Comparison of ENCODE assay signal across 8 mouse cellular contexts in the genomic region with DNA sequence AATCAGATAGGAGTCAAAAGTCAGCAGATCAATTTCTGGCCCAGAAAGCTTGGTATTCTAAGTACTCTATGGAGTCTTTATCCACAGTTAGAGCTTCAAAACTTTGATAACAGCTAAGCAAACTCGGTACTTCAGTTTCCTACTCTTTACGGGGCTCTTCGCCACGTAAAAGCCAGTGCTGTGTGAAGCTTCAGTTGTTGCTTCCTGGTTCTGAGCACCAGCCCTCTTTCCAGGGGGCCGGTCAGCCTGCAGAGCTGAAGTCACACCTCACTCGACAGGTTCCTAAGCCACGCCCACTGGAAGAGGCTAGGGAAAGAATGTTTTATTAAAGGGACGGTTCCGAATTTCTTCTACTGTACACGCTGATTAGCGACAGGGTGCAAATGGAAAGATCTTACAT. TPM values are rescaled to one million over a fixed set of nuclear protein-coding genes. Genes with fewer than 3 reads are reported as not detected.
DNase-seq lines count a peak whose midpoint lies in the region; ATAC-seq and TF ChIP-seq lines count a peak whose summit lies in the region.

No protein-coding gene starts in this region.

- no peak overlapping the region for H3K4me3 ChIP-seq in hindbrain, embryonic 12.5 days
- H3K4me3 ChIP-seq in left cerebral cortex, adult 2 months = no peak overlapping the region
- no peak overlapping the region for H3K4me3 ChIP-seq in cerebellum, adult 2 months (replicated peaks; ENCODE audit: insufficient read depth, low read depth, low read length)

- TF ChIP-seq CTCF in left cerebral cortex, adult 2 months (IDR thresholded peaks at IDR 0.05) = no peak
- TF ChIP-seq CTCF in cerebellum, adult 2 months (IDR thresholded peaks at IDR 0.05; ENCODE audit: borderline replicate concordance, insufficient read depth, low read depth, low read length) = no peak

- H3K9me3 ChIP-seq in hindbrain, embryonic 12.5 days (replicated peaks) = no peaks in the 10 kb centered on the region

- no peak overlapping the region for H3K27ac ChIP-seq in hindbrain, embryonic 12.5 days
- H3K27ac ChIP-seq in left cerebral cortex, adult 2 months = no peak overlapping the region
- no peak overlapping the region for H3K27ac ChIP-seq in cerebellum, adult 2 months (ENCODE audit: insufficient read depth, low read length)

- no peaks in the 10 kb centered on the region for H3K36me3 ChIP-seq in hindbrain, embryonic 12.5 days

- peak; percentile 73 for DNase-seq in R1 (ENCODE audit: low read depth, low spot score)
- DNase-seq in embryo, embryonic 11 days = peak; percentile 54
- peak; percentile 73 for DNase-seq in liver
- peak; percentile 72 for DNase-seq in yolk sac, embryonic 10.5 days (ENCODE audit: low spot score)
- DNase-seq in left cerebral cortex, adult 2 months (ENCODE audit: extremely low spot score in 1 of 2, low spot score in 2 of 2) = no peak
- no peak for DNase-seq in cerebellum, adult 2 months

- no peak for ATAC-seq in hindbrain, embryonic 12.5 days (ENCODE audit: low FRiP score)
- peak; percentile 83 for ATAC-seq in neutrophil, adult 5-6 weeks (ENCODE audit: extremely low read depth, insufficient number of reproducible peaks, low FRiP score, poor library complexity, severe bottlenecking)

- no peaks in the 10 kb centered on the region for H3K4me1 ChIP-seq in hindbrain, embryonic 12.5 days
- no peaks in the 10 kb centered on the region for H3K4me1 ChIP-seq in cerebellum, adult 2 months (ENCODE audit: control insufficient read depth, insufficient read depth, low read length)

- H3K4me2 ChIP-seq in hindbrain, embryonic 12.5 days (replicated peaks) = peak overlapping the region; percentile 30

- H3K9ac ChIP-seq in hindbrain, embryonic 12.5 days = no peak overlapping the region

- no peak for TF ChIP-seq POLR2A in cerebellum, adult 2 months (IDR thresholded peaks at IDR 0.05; ENCODE audit: borderline replicate concordance, insufficient read depth, low read length)

- no peaks in the 10 kb centered on the region for H3K27me3 ChIP-seq in hindbrain, embryonic 12.5 days
- no peaks in the 10 kb centered on the region for H3K27me3 ChIP-seq in cerebellum, adult 2 months (ENCODE audit: control insufficient read depth, insufficient read depth, low read length)

- intact Hi-C loops in left cerebral cortex, adult 2 months (cut with DNase I) = no loop called here

- WGBS in hindbrain, embryonic 12.5 days = 20% methylated on average over 11 of the region's 11 CpGs
- WGBS in cerebellum, adult 2 months = 35% methylated on average over 11 of the region's 11 CpGs

RNA-seq across cellular contexts. Expression of gene Zdhhc23, which starts 36.6 kb away (rescaled TPM):
- 1.1 and 1.4 TPM in 2 replicates for polyA plus RNA-seq in hindbrain, embryonic 12.5 days (2016; fragmentation: Nextera tagmentation; extraction: Ambion mirVana)
- 5.1 and 5.2 TPM in 2 replicates for total RNA-seq in neutrophil, adult 5-6 weeks (2017)
- 10 to 100 TPM; 27.0 to 28.2 TPM for total RNA-seq in left cerebral cortex, adult 2 months (2021)
- polyA plus RNA-seq in cerebellum, adult 2 months (2012; rRNA removed) = 1.9 and 2.1 TPM in 2 replicates

RNA-seq across cellular contexts. Expression of gene Gramd1c, which starts 47.0 kb away (rescaled TPM):
- 4.9 and 5.0 TPM in 2 replicates for polyA plus RNA-seq in hindbrain, embryonic 12.5 days (2016; fragmentation: Nextera tagmentation; extraction: Ambion mirVana)
- total RNA-seq in neutrophil, adult 5-6 weeks (2017) = 3.1 and 4.5 TPM in 2 replicates
- 1 to 10 TPM; 1.7 to 2.0 TPM for total RNA-seq in left cerebral cortex, adult 2 months (2021)
- 1.4 and 1.8 TPM in 2 replicates for polyA plus RNA-seq in cerebellum, adult 2 months (2012; rRNA removed)

Comparison
In these comparisons a context has a peak if more than half of its experiments do, and no peak if none do; other contexts are left out.
1. DNase-seq: peak in R1 (single experiment), embryo, embryonic 11 days (single experiment), liver (single experiment) and yolk sac, embryonic 10.5 days (single experiment); none in left cerebral cortex, adult 2 months (0 of 2) and cerebellum, adult 2 months (0 of 2).